Comparison of ENCODE assay signal across 14 mouse cellular contexts in genomic region chr9:34203624-34204365, GRCm38 (mm10).
A peak's percentile ranks its signal among the peaks of the same experiment; 100 is the strongest.
DNase-seq lines count a peak whose midpoint lies in the region; ATAC-seq lines count a peak whose summit lies in the region.
"Had no signal": no experiment of that assay in that cellular context is flagged by ENCODE, and none has a peak within 500 bp of the region (broad histone marks: within the 10 kb centered on the region; RNA-seq: fewer than 3 reads in every experiment).

No protein-coding gene starts in this region.

- peak; percentile 31; the same call in 1 of the 2 replicates for ATAC-seq in kidney, embryonic 15.5 days (replicated peaks; ENCODE audit: low FRiP score)
- ATAC-seq in hindbrain, embryonic 14.5 days (ENCODE audit: low FRiP score), result no peak
- ATAC-seq in neural tube, embryonic 12.5 days (ENCODE audit: low FRiP score, low read depth), result peak; percentile 20; the same call in 1 of the 2 replicates

- 24% methylated on average over 7 of the region's 7 CpGs for WGBS in kidney, embryonic 15.5 days
- WGBS in hindbrain, embryonic 14.5 days, result 10% methylated on average over 7 of the region's 7 CpGs
- 10% methylated on average over 7 of the region's 7 CpGs for WGBS in neural tube, embryonic 12.5 days

- peak overlapping the region; percentile 45; the same call in 1 of the 2 replicates for H3K4me2 ChIP-seq in kidney, embryonic 15.5 days
- no peak overlapping the region for H3K4me2 ChIP-seq in hindbrain, embryonic 14.5 days (replicated peaks)
- H3K4me2 ChIP-seq in neural tube, embryonic 12.5 days (replicated peaks), result no peak overlapping the region
- H3K4me2 ChIP-seq: liver, embryonic 13.5 days had no signal

- peaks cover 27% of the 10 kb centered on the region for H3K4me1 ChIP-seq in kidney, embryonic 15.5 days
- H3K4me1 ChIP-seq in hindbrain, embryonic 14.5 days (replicated peaks; ENCODE audit: control insufficient read depth, insufficient read depth, low read length), result peaks cover 20% of the 10 kb centered on the region
- H3K4me1 ChIP-seq in neural tube, embryonic 12.5 days, result peaks cover 19% of the 10 kb centered on the region
- H3K4me1 ChIP-seq: liver, embryonic 13.5 days; megakaryocyte, embryonic 14.5 days had no signal

- no peaks in the 10 kb centered on the region for H3K36me3 ChIP-seq in kidney, embryonic 15.5 days
- no peaks in the 10 kb centered on the region for H3K36me3 ChIP-seq in hindbrain, embryonic 14.5 days (replicated peaks; ENCODE audit: control insufficient read depth, insufficient read depth)
- no peaks in the 10 kb centered on the region for H3K36me3 ChIP-seq in neural tube, embryonic 12.5 days
- H3K36me3 ChIP-seq: liver, embryonic 13.5 days had no signal

- no peaks in the 10 kb centered on the region for H3K27me3 ChIP-seq in kidney, embryonic 15.5 days
- H3K27me3 ChIP-seq in hindbrain, embryonic 14.5 days (ENCODE audit: control insufficient read depth, insufficient read depth, low read length), result no peaks in the 10 kb centered on the region
- no peaks in the 10 kb centered on the region for H3K27me3 ChIP-seq in neural tube, embryonic 12.5 days (replicated peaks)
- H3K27me3 ChIP-seq: liver, embryonic 13.5 days; megakaryocyte, embryonic 14.5 days; Patski had no signal

- no peaks in the 10 kb centered on the region for H3K9me3 ChIP-seq in kidney, embryonic 15.5 days (replicated peaks)
- no peaks in the 10 kb centered on the region for H3K9me3 ChIP-seq in hindbrain, embryonic 14.5 days (ENCODE audit: control insufficient read depth, low read length)
- H3K9me3 ChIP-seq in neural tube, embryonic 12.5 days, result no peaks in the 10 kb centered on the region
- H3K9me3 ChIP-seq: liver, embryonic 13.5 days had no signal

- no peak overlapping the region for H3K4me3 ChIP-seq in kidney, embryonic 15.5 days (replicated peaks)
- H3K4me3 ChIP-seq in hindbrain, embryonic 14.5 days (replicated peaks; ENCODE audit: low read length), result no peak overlapping the region
- no peak overlapping the region for H3K4me3 ChIP-seq in neural tube, embryonic 12.5 days
- H3K4me3 ChIP-seq: liver, embryonic 13.5 days; megakaryocyte, embryonic 14.5 days had no signal

- H3K9ac ChIP-seq in kidney, embryonic 15.5 days, result no peak overlapping the region
- H3K9ac ChIP-seq in hindbrain, embryonic 14.5 days, result no peak overlapping the region
- no peak overlapping the region for H3K9ac ChIP-seq in neural tube, embryonic 12.5 days
- H3K9ac ChIP-seq: liver, embryonic 13.5 days had no signal

- DNase-seq in kidney, postnatal 25 days, result no peak
- DNase-seq in embryo, embryonic 10.5 days (ENCODE audit: low spot score), result peak; percentile 31
- DNase-seq in hindbrain, embryonic 14.5 days (ENCODE audit: low spot score), result peak; percentile 42
- DNase-seq in urinary bladder, postnatal 4 days (ENCODE audit: low spot score in 2 of 2), result no peak
- DNase-seq in MN1 (ENCODE audit: low spot score), result no peak
- no peak for DNase-seq in ovary, adult 18-20 months (ENCODE audit: low spot score)
- DNase-seq: adrenal gland, postnatal 25 days; kidney, adult 2 months; liver, embryonic 13.5 days; thymus, postnatal 14 days had no signal

- 0 out of 2 replicates have a peak overlapping the region, but pooled peaks have one; percentile 27 for H3K27ac ChIP-seq in kidney, embryonic 15.5 days
- H3K27ac ChIP-seq in hindbrain, embryonic 14.5 days, result peak overlapping the region; percentile 10
- 0 out of 2 replicates have a peak overlapping the region, but pooled peaks have one; percentile 28 for H3K27ac ChIP-seq in neural tube, embryonic 12.5 days
- H3K27ac ChIP-seq: liver, embryonic 13.5 days had no signal

Comparison
In these comparisons a context has a peak if more than half of its experiments do, and no peak if none do; other contexts are left out.
1. DNase-seq: peak in embryo, embryonic 10.5 days (single experiment) and hindbrain, embryonic 14.5 days (single experiment); none in kidney, postnatal 25 days (0 of 2), urinary bladder, postnatal 4 days (0 of 2), MN1 (single experiment) and ovary, adult 18-20 months (single experiment).
2. Peak in every context shown above with its lines, with median percentiles within 50 percentile points of each other: H3K27ac ChIP-seq.